ENCODE assay signal across 9 mouse cellular contexts in genomic region chr10:43684247-43685033, GRCm38 (mm10).
DNase-seq lines count a peak whose midpoint lies in the region; ATAC-seq and TF ChIP-seq lines count a peak whose summit lies in the region.
"Had no signal": no experiment of that assay in that cellular context is flagged by ENCODE, and none has a peak within 500 bp of the region (broad histone marks: within the 10 kb centered on the region; RNA-seq: fewer than 3 reads in every experiment).

No protein-coding gene starts in this region.

- H3K4me2 ChIP-seq in forebrain, embryonic 12.5 days, result no peak overlapping the region
- H3K4me2 ChIP-seq in intestine, embryonic 15.5 days (replicated peaks), result no peak overlapping the region
- H3K4me2 ChIP-seq in liver, embryonic 15.5 days, result no peak overlapping the region

- H3K27ac ChIP-seq in forebrain, embryonic 10.5 days, result peak overlapping the region; percentile 60; the same call in 1 of the 2 replicates
- H3K27ac ChIP-seq in forebrain, embryonic 12.5 days, result no peak overlapping the region
- H3K27ac ChIP-seq in ES-E14 (ENCODE audit: insufficient read depth, low read depth, low read length, poor library complexity, severe bottlenecking), result peak overlapping the region; percentile 23; the same call in 1 of the 2 replicates
- peak overlapping the region; percentile 64 for H3K27ac ChIP-seq in intestine, embryonic 15.5 days
- H3K27ac ChIP-seq in liver, embryonic 15.5 days (replicated peaks), result peak overlapping the region; percentile 56; the same call in 1 of the 2 replicates

- peaks cover 35% of the 10 kb centered on the region for H3K4me1 ChIP-seq in forebrain, embryonic 10.5 days
- H3K4me1 ChIP-seq in forebrain, embryonic 12.5 days, result peaks cover 4% of the 10 kb centered on the region; the same call in 1 of the 2 replicates
- H3K4me1 ChIP-seq in ES-E14 (ENCODE audit: control insufficient read depth in 2 of 2, insufficient read depth in 2 of 2, low read length in 2 of 2, poor library complexity in 1 of 2), result peaks cover 6 to 37% of the 10 kb centered on the region in 2 experiments; a peak in 3 of 4 replicates
- H3K4me1 ChIP-seq in intestine, embryonic 15.5 days (replicated peaks), result peaks cover 10% of the 10 kb centered on the region
- peaks cover 20% of the 10 kb centered on the region for H3K4me1 ChIP-seq in liver, embryonic 15.5 days (replicated peaks)

- H3K27me3 ChIP-seq in forebrain, embryonic 10.5 days (ENCODE audit: poor library complexity, severe bottlenecking), result 0 out of 2 replicates have a peak, but pooled peaks cover 3% of the 10 kb centered on the region
- no peaks in the 10 kb centered on the region for H3K27me3 ChIP-seq in forebrain, embryonic 12.5 days
- no peaks in the 10 kb centered on the region for H3K27me3 ChIP-seq in intestine, embryonic 15.5 days (replicated peaks)
- H3K27me3 ChIP-seq in liver, embryonic 15.5 days, result peaks cover 29% of the 10 kb centered on the region
- H3K27me3 ChIP-seq: Patski had no signal

- H3K9ac ChIP-seq in forebrain, embryonic 12.5 days, result no peak overlapping the region
- H3K9ac ChIP-seq in ES-E14 (ENCODE audit: insufficient read depth, low read depth, low read length, poor library complexity, severe bottlenecking), result no peak overlapping the region
- no peak overlapping the region for H3K9ac ChIP-seq in intestine, embryonic 15.5 days
- H3K9ac ChIP-seq in liver, embryonic 15.5 days, result no peak overlapping the region

- no peaks in the 10 kb centered on the region for H3K9me3 ChIP-seq in forebrain, embryonic 10.5 days
- H3K9me3 ChIP-seq in forebrain, embryonic 12.5 days, result no peaks in the 10 kb centered on the region
- no peaks in the 10 kb centered on the region for H3K9me3 ChIP-seq in ES-E14 (ENCODE audit: control insufficient read depth, insufficient read depth, low read depth, low read length)
- no peaks in the 10 kb centered on the region for H3K9me3 ChIP-seq in intestine, embryonic 15.5 days
- no peaks in the 10 kb centered on the region for H3K9me3 ChIP-seq in liver, embryonic 15.5 days (replicated peaks)

- no peak overlapping the region for H3K4me3 ChIP-seq in forebrain, embryonic 10.5 days
- H3K4me3 ChIP-seq in forebrain, embryonic 12.5 days (replicated peaks), result no peak overlapping the region
- no peak overlapping the region for H3K4me3 ChIP-seq in ES-E14 (ENCODE audit: insufficient read depth in 1 of 2, low read depth in 1 of 2, low read length in 2 of 2, poor library complexity in 1 of 2, severe bottlenecking in 1 of 2)
- H3K4me3 ChIP-seq in intestine, embryonic 15.5 days (replicated peaks), result no peak overlapping the region
- no peak overlapping the region for H3K4me3 ChIP-seq in liver, embryonic 15.5 days (replicated peaks)

- no peak for DNase-seq in forebrain, embryonic 10.5 days (ENCODE audit: extremely low spot score, low spot score)
- peak; percentile 78 for DNase-seq in ES-E14 (ENCODE audit: low read depth, low spot score)
- no peak for DNase-seq in embryo, embryonic 9.5 days (ENCODE audit: extremely low spot score)
- DNase-seq in right cerebral cortex, postnatal 14 days, result no peak
- DNase-seq in gastrocnemius, postnatal 10 days, result no peak

- H3K36me3 ChIP-seq in forebrain, embryonic 10.5 days (replicated peaks), result no peaks in the 10 kb centered on the region
- H3K36me3 ChIP-seq in forebrain, embryonic 12.5 days (replicated peaks), result no peaks in the 10 kb centered on the region
- H3K36me3 ChIP-seq in ES-E14 (ENCODE audit: control insufficient read depth, insufficient read depth, low read length, poor library complexity, severe bottlenecking), result no peaks in the 10 kb centered on the region
- no peaks in the 10 kb centered on the region for H3K36me3 ChIP-seq in intestine, embryonic 15.5 days
- no peaks in the 10 kb centered on the region for H3K36me3 ChIP-seq in liver, embryonic 15.5 days (replicated peaks)

- no peak for ATAC-seq in forebrain, embryonic 12.5 days (ENCODE audit: low FRiP score)
- ATAC-seq in intestine, embryonic 15.5 days, result peak; percentile 94
- 0 out of 2 replicates have a peak, but pooled peaks have one; percentile 36 for ATAC-seq in liver, embryonic 15.5 days (ENCODE audit: insufficient read depth)
- ATAC-seq: Patski had no signal

- WGBS in forebrain, embryonic 10.5 days, result 36% methylated on average over 12 of the region's 12 CpGs
- WGBS in forebrain, embryonic 12.5 days, result 41% methylated on average over 12 of the region's 12 CpGs
- whole genome bisulfite sequencing in intestine, embryonic 15.5 days, result 35% methylated on average over 12 of the region's 12 CpGs
- 56% methylated on average over 12 of the region's 12 CpGs for WGBS in liver, embryonic 15.5 days (ENCODE audit: insufficient replicate concordance)

- in situ Hi-C loops in ES-E14 (cut with MboI; ENCODE audit: low sequenced_read_pairs in 2 of 2, unreplicated experiment in 2 of 2), result no loop called here

TF ChIP-seq in ES-E14, 5 proteins besides CTCF, POLR2A, EP300 and RAD21:
- TF ChIP-seq ZC3H11A (IDR thresholded peaks at IDR 0.05; ENCODE audit: borderline replicate concordance, low read depth, low read length) (no peak), ZNF384 (IDR thresholded peaks at IDR 0.05; ENCODE audit: low read depth, low read length) (no peak), MAFK (IDR thresholded peaks at IDR 0.05; ENCODE audit: insufficient read depth, low read depth, low read length) (no peak), CHD2 (IDR thresholded peaks at IDR 0.05; ENCODE audit: low read depth, low read length) (no peak), HCFC1 (IDR thresholded peaks at IDR 0.05; ENCODE audit: borderline replicate concordance, insufficient read depth, low read length) (no peak)
